Mouse (Mus musculus) small intestine, adult 2 months (tissue): ENCODE measurements around the gene Dcaf12l1. TPM values are rescaled to one million over a fixed set of nuclear protein-coding genes. Genes with fewer than 3 reads are reported as not detected.
"Not testable (repeated sequence)": the region's sequence is repeated elsewhere in the genome, so short reads cannot be mapped to it uniquely, and the experiment has no call there.

Experiments
- H3K27ac ChIP-seq: fragments of 200-500 bp; 2 replicates; pipeline ENCODE4 v1.5.1; 2012; ENCODE audit warnings: low read depth, low read length, control low read depth, inconsistent platforms; ENCODE audit not compliant: insufficient read depth
- H3K27me3 ChIP-seq: fragments of 200-500 bp; 2 replicates; pipeline ENCODE4 v1.6.1; 2012; ENCODE audit warnings: mild to moderate bottlenecking, moderate library complexity, low read length, inconsistent platforms; ENCODE audit not compliant: control insufficient read depth, insufficient read depth
- H3K36me3 ChIP-seq: fragments of 200-500 bp; 2 replicates; pipeline ENCODE4 v1.6.1; 2012; ENCODE audit warnings: mild to moderate bottlenecking, low read length, control low read depth, inconsistent platforms; ENCODE audit not compliant: control insufficient read depth, insufficient read depth
- H3K4me1 ChIP-seq: fragments of 200-500 bp; 2 replicates; pipeline ENCODE4 v1.6.1; 2012; ENCODE audit warnings: low read length, inconsistent platforms, mixed read lengths; ENCODE audit not compliant: control insufficient read depth, insufficient read depth, insufficient read length
- H3K4me3 ChIP-seq: fragments of 200-500 bp; 2 replicates; pipeline ENCODE4 v1.5.1; 2012; ENCODE audit warnings: low read depth, mild to moderate bottlenecking, control low read depth, inconsistent platforms, low read length, moderate library complexity
- CTCF ChIP-seq: fragments of 200-500 bp; IDR thresholded peaks from 2 replicates; pipeline ENCODE4 v1.5.1; 2012; ENCODE audit warnings: low read depth, mild to moderate bottlenecking, control low read depth, inconsistent platforms, low read length, moderate library complexity, mixed read lengths; ENCODE audit not compliant: insufficient replicate concordance, insufficient read length; ENCODE audit errors: extremely low read depth
- POLR2A ChIP-seq: fragments of 200-500 bp; IDR thresholded peaks from 2 replicates; pipeline ENCODE4 v1.6.1; 2012; ENCODE audit warnings: low read depth, mild to moderate bottlenecking, control low read depth, inconsistent platforms, low read length, moderate library complexity
- WGBS: fragments of 180-500 bp; shearing (Covaris S2); methylation state at CpG from one replicate; pipeline ENCODE4 v1.1.7; 2018; 5-methylcytosine and 5-hydroxymethylcytosine counted together
- polyA plus RNA-seq: library from polyadenylated mRNA; depleted of rRNA; stranded (reverse); fragments of >200 nt; gene quantifications from 2 replicates; pipeline ENCODE4 v1.2.3, GENCODE M21; 2012; rRNA removed

Dcaf12l1 gene
- polyA plus RNA-seq: 0.22 and 0.32 TPM in 2 replicates

- Histone ChIP-seq H3K27ac (no peak within 1 kb of the TSS), H3K36me3 (no peaks in the 10 kb centered on the region), H3K4me1 (no peaks in the 10 kb centered on the region), H3K27me3 (no peaks in the 10 kb centered on the region), H3K4me3 (peak within 1 kb of the TSS; percentile 49)
- TF ChIP-seq CTCF (no peak), POLR2A (no peak)
- WGBS: 13% methylated on average over 47 of the region's 47 CpGs
These were observed at the start of gene Dcaf12l1 for GRCm38 (mm10) chrX:44789761-44790411. Dcaf12l1 (minus strand) TSS chrX:44790197.

- H3K27ac ChIP-seq, H3K4me1 ChIP-seq, H3K4me3 ChIP-seq, H3K36me3 ChIP-seq, H3K27me3 ChIP-seq: not testable (repeated sequence)
- WGBS: 74% methylated on average over 1 of the region's 1 CpGs
These were observed 19.4 kb upstream of the Dcaf12l1 start for GRCm38 (mm10) chrX:44809356-44809755.

- Histone ChIP-seq H3K4me3 (peak overlapping the region; percentile 49), H3K4me1 (no peaks in the 10 kb centered on the region), H3K27ac (no peak overlapping the region), H3K27me3 (no peaks in the 10 kb centered on the region), H3K36me3 (no peaks in the 10 kb centered on the region)
- TF ChIP-seq POLR2A (no peak), CTCF (no peak)
- WGBS: 35% methylated on average over 36 of the region's 36 CpGs
These were observed 799 bp downstream of the Dcaf12l1 start for GRCm38 (mm10) chrX:44789036-44789760.
